Mouse (Mus musculus) heart, adult 8-10 months (tissue): ENCODE measurements around the gene Glrx5. TPM values are rescaled to one million over a fixed set of nuclear protein-coding genes. Genes with fewer than 3 reads are reported as not detected.
A peak's percentile ranks its signal among the peaks of the same experiment; 100 is the strongest.

Experiments
- DNase-seq: peaks from one replicate; pipeline ENCODE4 v3.0.0; 2022; ENCODE audit warnings: low spot score
- total RNA-seq, 4 experiments: library from RNA; stranded (reverse); gene quantifications; 2 replicates each; pipeline ENCODE4 v1.2.4; 2022

Glrx5 gene
- total RNA-seq, 4 experiments from 2014 or later = 74.2 to 104 (median 85.4) TPM

DNA sequence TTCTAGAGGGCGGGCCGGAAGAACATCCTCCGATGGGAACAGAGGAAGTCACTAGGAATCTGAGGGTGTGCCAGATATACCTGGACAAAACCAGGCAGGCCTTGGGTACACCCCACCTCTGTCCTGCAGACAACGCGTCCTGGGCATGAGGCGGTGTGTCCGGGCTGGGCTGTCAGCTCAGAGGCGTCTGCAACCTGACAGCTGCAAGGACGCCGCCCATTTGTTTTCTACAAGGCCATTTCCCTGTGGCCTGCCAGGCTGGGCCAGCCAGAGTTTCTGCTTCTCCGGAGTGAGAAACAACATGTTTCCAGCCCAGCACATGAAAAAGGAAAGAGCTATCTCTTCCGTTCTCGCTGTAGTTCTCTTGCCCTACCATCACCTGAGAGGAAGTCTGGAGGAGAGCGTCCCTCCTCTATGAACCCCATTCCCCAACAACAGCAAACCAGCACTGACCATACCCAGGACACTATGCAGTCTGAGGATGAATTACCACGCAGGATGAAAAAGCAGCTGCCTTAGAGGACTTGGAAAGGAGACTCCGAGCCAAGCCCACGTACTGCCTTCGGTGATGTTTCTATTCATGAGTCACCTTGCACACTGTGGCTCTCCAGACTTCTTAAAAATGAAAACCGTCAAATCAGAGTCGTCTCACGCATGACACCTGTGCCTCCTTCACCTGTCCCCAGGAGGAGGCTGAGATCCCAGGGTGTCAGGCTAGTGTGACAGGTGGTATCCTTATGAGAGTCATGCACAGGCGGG lies 27.4 kb upstream of the Glrx5 start:
- no peak for DNase-seq

DNA sequence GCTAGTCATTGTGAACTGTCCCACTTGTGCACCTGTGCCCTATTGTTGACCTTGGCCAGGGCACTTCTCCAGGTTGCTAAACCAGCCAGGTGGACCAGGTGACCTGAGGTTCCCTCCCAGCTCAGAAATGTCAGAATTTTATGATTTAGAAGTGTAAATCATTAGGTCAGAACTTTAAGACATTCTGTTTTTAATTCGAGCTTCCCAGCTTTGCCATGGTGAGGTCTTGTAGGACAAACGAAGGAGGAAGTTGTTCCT lies 26.8 kb upstream of the Glrx5 start:
- DNase-seq = no peak

DNA sequence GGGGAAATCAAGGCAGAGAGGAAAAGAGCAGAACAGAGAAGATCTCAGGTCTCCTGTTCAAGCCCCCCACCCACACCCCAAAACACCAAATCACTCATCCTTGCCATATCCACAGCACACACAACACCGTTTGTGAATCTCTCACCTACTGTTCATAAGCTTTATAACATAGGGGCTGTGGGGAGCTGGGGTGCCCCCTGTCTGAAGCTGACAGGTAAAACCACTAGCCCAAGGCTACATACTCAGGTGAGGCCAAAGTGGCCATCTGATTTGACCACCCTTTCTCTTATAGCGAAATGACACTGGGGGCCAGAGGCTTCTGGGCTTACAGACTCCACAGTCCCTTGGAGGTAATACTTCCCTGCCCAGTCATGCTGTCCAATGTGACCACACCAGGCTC lies 24.3 kb upstream of the Glrx5 start:
- DNase-seq = no peak

GRCm38 (mm10) chr12:105008752-105009178 lies 23.7 kb upstream of the Glrx5 start:
- peak; percentile 45 for DNase-seq

GRCm38 (mm10) chr12:105009370-105010212 lies 22.9 kb upstream of the Glrx5 start, which contains the start of gene Syne3:
Gene Syne3, minus strand, starts transcription at chr12:105009809.
- DNase-seq = peak; percentile 69

GRCm38 (mm10) chr12:105010213-105010790 lies 22.2 kb upstream of the Glrx5 start:
- no peak for DNase-seq

- no peak for DNase-seq
Observed at GRCm38 (mm10) chr12:105011589-105011988, 20.9 kb upstream of the Glrx5 start.

- DNase-seq = no peak
Observed at GRCm38 (mm10) chr12:105012314-105012713, 20.2 kb upstream of the Glrx5 start.

DNA sequence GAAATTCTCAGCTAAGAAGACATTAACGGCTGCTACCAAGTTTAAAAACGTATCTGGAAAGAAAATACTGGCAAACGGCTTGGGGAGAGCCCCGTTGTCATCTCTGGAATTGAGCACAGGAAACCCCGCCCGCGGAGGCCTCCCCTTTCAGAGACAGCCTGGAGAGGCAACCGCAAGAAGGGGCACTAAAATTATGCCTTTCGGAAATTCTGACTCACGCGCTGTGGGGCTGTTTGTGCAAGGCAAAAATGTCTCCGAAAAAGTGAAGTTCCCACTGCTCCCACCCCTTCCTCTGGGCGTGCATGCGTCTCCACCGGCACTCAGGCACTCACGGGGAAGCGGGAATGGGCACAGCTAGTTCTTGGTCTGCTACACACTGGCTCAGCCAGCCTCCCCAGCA lies 19.4 kb upstream of the Glrx5 start:
- peak; percentile 86 for DNase-seq

GRCm38 (mm10) chr12:105016199-105016598 lies 16.3 kb upstream of the Glrx5 start:
- no peak for DNase-seq

DNA sequence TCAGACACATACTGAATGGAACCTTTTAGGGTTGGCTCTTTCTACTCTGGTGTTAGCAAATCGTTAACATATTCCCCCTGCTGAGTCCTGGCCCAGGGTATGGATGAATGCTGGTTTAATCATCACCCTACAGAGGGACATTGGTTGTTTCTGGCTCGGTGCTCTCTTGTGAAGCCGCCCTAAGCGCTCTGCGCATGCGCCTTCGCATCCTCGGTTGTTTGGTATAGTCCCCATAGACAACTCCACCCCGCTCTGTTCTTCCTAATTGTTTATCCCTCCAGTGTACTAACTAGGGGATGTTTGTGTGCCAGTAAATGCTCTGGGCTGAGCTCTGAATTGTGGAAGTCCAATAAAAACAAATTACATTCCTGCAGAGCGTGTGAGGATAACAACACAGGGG lies 15.8 kb upstream of the Glrx5 start:
- no peak for DNase-seq

DNA sequence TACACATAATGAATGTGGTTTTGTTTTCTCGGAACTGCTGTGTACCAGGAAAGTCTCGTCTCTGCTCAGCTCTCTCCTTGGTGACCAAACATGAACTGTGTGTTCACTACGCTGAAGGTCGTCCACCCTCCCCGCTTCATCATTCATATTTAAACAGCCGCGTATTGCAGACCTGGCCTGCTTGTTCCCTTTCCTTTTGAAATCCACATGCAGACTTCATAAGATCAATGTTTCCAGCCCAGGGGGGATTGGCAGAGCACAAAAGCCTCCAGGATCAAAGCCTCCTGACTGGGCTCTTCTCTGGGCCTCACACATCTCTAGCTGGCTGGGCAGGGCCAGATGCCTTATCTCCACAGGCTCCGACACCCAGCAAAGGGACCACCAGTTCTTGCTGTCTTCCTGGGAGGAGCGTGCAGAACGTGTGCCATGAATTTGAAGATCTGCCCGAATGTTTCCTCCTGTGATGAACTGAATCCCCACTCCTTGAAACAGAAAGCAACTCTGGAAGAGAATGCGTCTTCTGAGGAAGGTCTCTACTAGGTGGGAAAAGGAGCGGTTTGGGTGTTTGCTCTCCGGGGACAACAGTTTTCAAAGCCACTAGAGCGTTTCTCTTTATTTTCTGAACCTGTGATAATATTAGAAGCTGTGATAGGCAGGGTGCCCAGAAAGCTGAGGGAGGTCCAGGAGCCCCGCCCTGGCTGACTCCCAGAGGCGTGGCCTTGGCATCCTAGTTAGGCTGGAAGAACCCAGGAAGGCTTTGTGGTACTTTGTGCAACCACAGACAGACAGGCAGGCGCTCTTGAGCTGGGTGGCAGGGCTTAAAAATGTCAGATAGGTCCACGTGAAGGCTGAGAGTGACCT lies 12.9 kb upstream of the Glrx5 start:
- peak; percentile 80 for DNase-seq

DNA sequence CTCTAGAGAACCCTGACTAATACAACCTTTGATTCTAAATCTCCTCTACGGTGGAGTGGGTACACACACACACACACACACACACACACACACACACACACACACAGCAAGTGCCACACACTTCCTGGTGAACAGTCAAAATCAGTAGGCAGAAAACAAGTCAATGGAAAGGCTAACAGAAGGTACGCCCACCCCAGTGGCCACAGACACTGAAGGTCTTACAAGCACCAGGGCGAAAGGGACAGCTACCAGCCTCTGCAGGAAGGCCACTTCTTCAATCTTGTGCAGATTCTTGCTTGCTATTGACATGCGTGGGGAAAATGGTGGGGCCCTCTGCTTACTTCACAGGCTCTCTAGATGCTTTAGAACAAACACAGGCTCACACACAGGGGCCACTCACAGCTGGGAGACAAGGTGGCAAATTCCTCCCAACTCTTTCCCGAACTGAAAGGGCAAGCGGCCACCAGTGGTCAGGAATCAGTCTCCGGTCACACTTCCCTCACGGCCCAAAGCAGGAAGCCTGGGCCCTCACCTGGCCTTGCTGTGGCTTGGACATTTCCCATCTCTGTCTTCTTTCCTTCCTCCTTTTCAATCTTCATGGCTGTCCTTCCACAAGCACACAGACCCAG lies 10.9 kb upstream of the Glrx5 start:
- no peak for DNase-seq

- DNase-seq = no peak
Observed at GRCm38 (mm10) chr12:105022141-105022540, 10.3 kb upstream of the Glrx5 start.

DNA sequence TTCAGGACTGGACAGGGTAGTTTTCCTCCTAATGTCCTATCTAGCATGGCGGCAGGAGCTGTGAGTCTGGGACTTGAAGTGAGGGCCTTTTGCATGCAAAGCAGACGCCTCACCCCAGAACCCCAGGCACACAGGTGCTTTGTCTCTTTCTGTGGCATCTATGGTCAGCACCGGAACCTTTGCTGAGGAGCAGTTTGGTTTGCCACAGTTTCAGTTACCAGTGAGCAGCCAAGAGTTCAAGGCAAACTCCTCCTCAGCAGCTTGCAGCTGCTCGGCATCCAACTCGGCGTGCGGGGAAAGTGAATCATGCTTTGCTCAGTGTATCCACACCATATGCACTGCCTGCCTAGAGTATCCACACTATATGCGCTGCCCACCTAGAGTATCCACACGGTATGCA lies 9.7 kb upstream of the Glrx5 start:
- DNase-seq = no peak

DNA sequence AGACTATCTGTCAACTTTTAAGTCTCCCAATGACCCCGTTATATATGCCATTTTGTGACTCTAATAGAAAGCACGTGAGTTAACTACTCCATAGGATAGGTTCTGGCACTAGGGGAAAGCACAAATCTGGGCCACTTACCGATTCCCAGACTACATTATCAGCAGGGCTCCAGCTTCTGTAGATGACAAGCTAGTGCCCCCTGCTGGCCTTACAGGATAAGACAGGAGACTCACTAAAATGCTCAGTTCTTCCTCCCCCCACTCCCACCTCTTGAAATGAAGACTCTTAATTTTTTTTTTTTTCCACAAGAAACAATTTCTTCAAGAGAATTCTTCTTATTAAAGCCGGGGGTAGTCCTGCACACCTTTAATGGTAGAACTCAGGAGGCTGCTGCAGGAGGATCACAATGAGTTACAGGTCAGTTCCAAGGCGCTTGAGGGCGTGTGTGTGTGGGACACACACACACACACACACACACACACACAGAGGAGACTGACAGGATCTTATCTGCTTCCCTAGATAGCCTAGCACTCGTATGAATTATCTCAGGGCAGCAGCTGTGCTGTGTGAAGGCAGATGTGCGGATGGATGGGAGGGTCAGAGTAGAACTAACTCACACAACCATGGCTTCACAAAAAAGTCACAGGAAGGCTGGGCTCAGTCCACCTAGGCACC lies 7.1 kb upstream of the Glrx5 start:
- DNase-seq = peak; percentile 77

DNA sequence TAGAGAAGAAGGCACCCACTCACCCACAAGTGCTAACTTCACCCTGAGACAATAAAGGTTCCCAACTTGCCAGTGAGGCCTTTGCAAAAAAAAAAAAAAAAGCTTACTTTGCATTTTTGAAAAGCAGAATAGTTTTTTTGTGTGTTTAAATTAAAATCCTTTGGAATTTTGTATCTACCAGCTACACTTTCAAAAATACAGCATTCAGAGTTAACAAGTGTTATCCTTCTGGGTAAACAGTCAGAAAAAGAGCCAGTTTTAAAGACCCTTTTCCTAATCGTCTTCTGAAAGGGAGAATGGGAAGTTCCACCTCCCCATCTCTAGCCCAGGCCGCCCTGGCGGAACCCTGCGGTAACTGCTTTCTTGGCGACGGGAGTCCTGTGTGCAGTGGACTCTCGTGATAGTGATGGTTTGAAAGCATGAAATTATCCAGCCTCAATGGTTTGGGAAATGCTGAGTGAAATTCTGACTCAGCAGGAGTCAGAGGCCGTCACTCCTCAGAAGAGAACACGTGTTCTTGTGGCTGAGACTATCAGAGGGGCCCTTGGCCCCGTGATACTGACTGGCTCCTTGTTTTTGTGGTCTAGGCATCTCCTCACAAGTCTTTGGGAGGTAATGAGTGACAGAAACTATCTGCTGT lies 6.4 kb upstream of the Glrx5 start:
- DNase-seq = no peak

DNA sequence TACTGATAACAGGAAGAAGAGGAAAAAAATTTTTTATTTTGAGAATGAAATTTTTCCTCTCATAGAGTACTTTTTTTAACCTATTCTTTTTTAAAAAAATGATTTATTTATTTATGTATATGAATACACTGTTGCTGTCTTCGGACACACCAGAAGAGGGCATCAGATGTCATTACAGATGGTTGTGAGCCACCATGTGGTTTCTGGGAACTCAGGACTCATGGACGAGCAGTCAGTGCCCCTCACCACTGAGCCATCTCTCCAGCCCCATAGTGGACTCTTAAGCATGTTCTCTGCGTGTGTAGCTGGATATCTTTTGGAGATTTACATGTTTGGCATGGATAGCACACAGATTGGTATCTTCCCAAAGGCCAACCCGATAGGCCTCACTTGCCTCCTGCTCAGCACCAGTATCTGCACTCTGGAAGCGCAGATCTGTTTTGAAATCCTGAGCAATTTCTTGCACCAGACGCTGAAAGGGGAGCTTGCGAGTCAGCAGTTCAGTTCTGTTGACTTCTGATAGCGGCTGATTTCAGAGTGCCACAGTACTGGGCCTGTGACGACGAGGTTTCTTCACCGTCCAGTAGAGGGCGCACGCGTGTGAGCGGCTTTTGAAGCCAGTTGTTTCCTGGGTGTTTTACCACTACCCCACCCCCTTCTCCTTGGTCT lies 5.0 kb upstream of the Glrx5 start:
- peak; percentile 68 for DNase-seq

- no peak for DNase-seq
Observed at GRCm38 (mm10) chr12:105029890-105030289, 2.6 kb upstream of the Glrx5 start.
